ENCODE assay signal across 8 mouse cellular contexts in the genomic region with DNA sequence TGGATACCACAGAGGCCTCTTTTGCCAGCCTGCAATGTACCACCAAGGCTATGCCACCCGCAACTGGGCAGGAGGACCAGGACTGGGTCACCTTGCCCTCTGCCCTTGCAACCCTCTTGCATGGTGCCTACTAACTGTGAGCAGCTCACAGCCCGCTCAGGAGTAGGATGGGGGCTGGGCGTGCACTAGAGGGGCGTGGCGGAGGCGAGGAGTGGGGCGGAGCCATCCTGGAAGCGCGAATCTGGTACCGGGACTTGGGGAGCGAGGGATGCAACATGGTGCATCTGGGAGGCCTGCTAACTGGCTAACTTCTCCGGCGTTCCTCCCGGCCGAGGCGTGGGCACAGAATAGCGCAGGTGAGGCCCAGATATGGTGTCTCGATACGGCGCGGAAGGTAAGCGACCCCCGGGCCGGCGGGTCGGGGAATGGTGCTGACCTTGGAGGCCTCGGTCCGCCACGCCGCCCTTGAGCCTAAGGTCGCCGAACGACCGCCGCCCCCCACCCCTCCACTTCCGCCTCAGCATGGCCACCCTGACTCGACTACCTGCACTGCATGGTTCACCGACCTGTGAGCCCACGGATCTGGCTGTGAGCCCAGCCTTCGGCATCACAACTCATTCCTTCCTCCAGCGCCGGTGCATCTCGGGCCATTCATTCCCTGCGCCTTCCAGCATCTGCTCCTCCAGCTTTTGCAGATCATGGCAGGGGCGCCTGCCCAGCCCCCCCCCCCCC. TPM values are rescaled to one million over a fixed set of nuclear protein-coding genes. Genes with fewer than 3 reads are reported as not detected.
DNase-seq lines count a peak whose midpoint lies in the region; TF ChIP-seq lines count a peak whose summit lies in the region.

No protein-coding gene starts in this region.

- no peak overlapping the region for H3K27ac ChIP-seq in left cerebral cortex, adult 2 months

- intact Hi-C loops in left cerebral cortex, adult 2 months (cut with DNase I): loop anchor here (5.0 kb wide), 1 partner anchor 59 kb away; the partner anchor contains the start of gene Gdi2

- no peak for TF ChIP-seq CTCF in left cerebral cortex, adult 2 months (IDR thresholded peaks at IDR 0.05)

- peak; percentile 69 for DNase-seq in R1 (ENCODE audit: low read depth, low spot score)
- DNase-seq in cerebellum, adult 9-10 months: peak; percentile 78
- peak; percentile 13 to 69 for DNase-seq in frontal cortex, adult 2 months (ENCODE audit: extremely low spot score in 1 of 2, low spot score in 1 of 2)
- peak; percentile 77 for DNase-seq in induced T-regulatory cell, adult 2 months (ENCODE audit: low read depth)
- DNase-seq in left cerebral cortex, adult 2 months (ENCODE audit: extremely low spot score in 1 of 2, low spot score in 2 of 2): peak; percentile 51 to 55
- peak; percentile 59 to 61 for DNase-seq in lung, postnatal 4 days
- peak; percentile 67 for DNase-seq in right cerebral cortex, adult 18-20 months
- peak; percentile 15 to 38 for DNase-seq in urinary bladder, postnatal 36 days (ENCODE audit: low spot score in 2 of 2)

- peak overlapping the region; percentile 54 for H3K4me3 ChIP-seq in left cerebral cortex, adult 2 months

RNA-seq across cellular contexts. Expression of gene Gdi2, which starts 59.7 kb away (rescaled TPM):
- 201 and 228 TPM in 2 replicates for polyA plus RNA-seq in frontal cortex, adult 2 months (2012; rRNA removed)
- 100 to 1,000 TPM; 269 to 312 TPM for total RNA-seq in left cerebral cortex, adult 2 months (2021)

Comparison
In these comparisons a context has a peak if more than half of its experiments do, and no peak if none do; other contexts are left out.
1. DNase-seq: peak in every context shown above with its lines; median percentile 78 in cerebellum, adult 9-10 months; 77 in induced T-regulatory cell, adult 2 months; 69 in R1; 67 in right cerebral cortex, adult 18-20 months; 60 in lung, postnatal 4 days; 53 in left cerebral cortex, adult 2 months; 41 in frontal cortex, adult 2 months; 26 in urinary bladder, postnatal 36 days.